Mouse (Mus musculus) ES-E14 (cell line): ENCODE measurements around the gene Anapc11.

ENCODE experiments used
- HCFC1 ChIP-seq: IDR thresholded peaks from 2 replicates; pipeline ENCODE4 v1.6.1; 2012; ENCODE audit warnings: low read length, inconsistent platforms, borderline replicate concordance; ENCODE audit not compliant: insufficient read depth
- MAFK ChIP-seq: IDR thresholded peaks from 2 replicates; pipeline ENCODE4 v1.6.1; 2014; ENCODE audit warnings: mild to moderate bottlenecking, low read depth, low read length, inconsistent platforms; ENCODE audit not compliant: insufficient read depth
- ZC3H11A ChIP-seq: IDR thresholded peaks from 2 replicates; pipeline ENCODE4 v1.6.1; 2012; ENCODE audit warnings: low read depth, mild to moderate bottlenecking, inconsistent platforms, low read length, borderline replicate concordance
- ZNF384 ChIP-seq: IDR thresholded peaks from 2 replicates; pipeline ENCODE4 v1.6.1; 2012; ENCODE audit warnings: low read depth, low read length, inconsistent platforms

- TF ChIP-seq ZNF384 (no peak), MAFK (no peak), HCFC1 (no peak), ZC3H11A (no peak)
These were observed 15.8 kb downstream of the Anapc11 start for GRCm38 (mm10) chr11:120613976-120614375.
